Mouse (Mus musculus): ENCODE measurements around the gene Myrfl. TPM values are rescaled to one million over a fixed set of nuclear protein-coding genes. Genes with fewer than 3 reads are reported as not detected.

Gene Myrfl
- total RNA-seq, 4 experiments from 2014 or later = 0.07 to 0.11 TPM; not detected in 2

Other genes starting within 250 kb of the Myrfl start
- gene Rab3ip, start 53.9 kb upstream of the Myrfl start, total RNA-seq (2022) = 10 to 100 TPM; 25.0 to 47.1 (median 34.0) TPM
- gene Gm10271, start 75.7 kb upstream of the Myrfl start, total RNA-seq (2022) = not detected
- gene Best3, start 89.4 kb upstream of the Myrfl start, total RNA-seq (2022) = 10 to 100 TPM; 20.6 to 37.3 (median 29.6) TPM
- gene Lrrc10, start 148.4 kb upstream of the Myrfl start, total RNA-seq (2022) = under 1 TPM in 1 of 4 experiments, not detected in 3; 0.27 TPM
- gene Cct2, start 166.9 kb upstream of the Myrfl start, total RNA-seq (2022) = 100 to 1,000 TPM; 109 to 146 (median 117) TPM